Mouse (Mus musculus): ENCODE measurements around the gene Plpp4. TPM values are rescaled to one million over a fixed set of nuclear protein-coding genes. Genes with fewer than 3 reads are reported as not detected.

The Plpp4 gene
- polyA plus RNA-seq, 1 experiment from 2014 or later, result 0.65 TPM

DNA sequence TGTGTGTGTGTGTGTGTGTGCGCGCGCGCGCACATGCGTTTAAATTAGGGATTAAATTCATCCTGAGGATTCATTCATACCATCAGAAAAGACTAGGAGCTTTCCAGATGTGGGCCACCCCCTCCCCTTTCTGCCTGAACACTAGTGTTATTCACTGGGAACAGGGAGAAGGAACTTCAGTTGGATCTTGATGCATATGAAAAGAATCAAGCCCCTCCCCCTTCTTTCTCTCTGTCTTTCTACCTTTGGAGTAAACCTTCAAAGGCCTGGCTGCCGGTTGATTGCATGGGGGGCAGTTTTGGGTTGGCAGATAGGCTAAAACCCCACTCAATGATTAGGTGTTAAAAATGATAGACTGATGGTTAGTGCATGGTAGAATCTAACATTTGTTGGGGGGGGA, 1.5 kb downstream of the Plpp4 start:
- H3K9me3 ChIP-seq (replicated peaks), result no peaks in the 10 kb centered on the region
- H3K4me1 ChIP-seq, result peaks cover 13% of the 10 kb centered on the region
- H3K4me2 ChIP-seq, result no peak overlapping the region
- H3K9ac ChIP-seq, result no peak overlapping the region
- H3K27ac ChIP-seq, result no peak overlapping the region
- 35% methylated on average over 7 of the region's 7 CpGs for WGBS
- ATAC-seq, result no peak
- H3K4me3 ChIP-seq, result no peak overlapping the region
- peaks cover 38% of the 10 kb centered on the region for H3K27me3 ChIP-seq
- no peaks in the 10 kb centered on the region for H3K36me3 ChIP-seq (ENCODE audit: poor library complexity, severe bottlenecking)

DNA sequence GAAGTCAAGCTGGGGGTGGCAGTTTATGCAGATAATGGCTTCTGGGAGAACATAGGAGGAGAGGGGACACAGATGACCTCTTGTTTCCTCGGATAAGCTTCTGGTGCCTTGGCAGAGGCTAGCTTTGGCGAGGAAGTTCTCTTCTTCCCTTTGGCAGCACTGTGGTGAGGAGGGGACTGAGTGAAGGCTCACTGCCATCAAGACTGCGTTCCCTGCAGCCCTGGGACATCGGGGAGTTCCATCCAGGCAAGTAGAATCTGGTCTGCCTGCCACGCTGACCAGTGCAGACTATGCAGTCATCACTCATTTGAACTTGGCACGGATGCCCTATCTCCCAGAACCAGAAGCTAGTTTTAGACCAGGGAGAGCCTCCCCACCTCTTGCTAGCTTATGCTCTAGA, 2.4 kb downstream of the Plpp4 start:
- WGBS, result 89% methylated on average over 6 of the region's 6 CpGs
- no peak overlapping the region for H3K4me2 ChIP-seq
- ATAC-seq, result no peak

DNA sequence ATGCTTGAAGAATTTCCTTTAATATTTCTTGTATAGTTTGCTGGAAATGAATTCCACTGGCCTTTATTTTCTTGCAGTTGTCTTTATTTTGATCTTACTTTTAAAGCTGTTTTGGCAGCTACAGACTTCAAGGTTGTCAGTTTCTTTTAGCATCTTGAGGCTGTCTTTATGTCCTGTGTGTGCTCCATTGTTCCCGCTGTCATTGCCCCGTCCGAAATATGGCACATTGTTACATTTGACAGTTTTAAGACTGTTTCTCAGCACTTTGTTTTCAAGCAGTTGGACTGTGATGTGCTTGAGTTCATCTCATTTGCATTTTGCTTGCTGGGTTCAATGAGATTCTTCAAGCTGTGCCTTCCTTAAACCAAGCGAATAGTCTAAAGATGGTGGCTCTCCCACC, 17.0 kb downstream of the Plpp4 start:
- 65% methylated on average over 4 of the region's 4 CpGs for WGBS
- Histone ChIP-seq H3K4me3 (no peak overlapping the region), H3K9me3 (replicated peaks) (no peaks in the 10 kb centered on the region), H3K9ac (no peak overlapping the region), H3K4me1 (no peaks in the 10 kb centered on the region), H3K36me3 (ENCODE audit: poor library complexity, severe bottlenecking) (no peaks in the 10 kb centered on the region), H3K27ac (no peak overlapping the region), H3K27me3 (no peaks in the 10 kb centered on the region), H3K4me2 (no peak overlapping the region)
- ATAC-seq, result no peak

More for the DNA sequence above, 2.4 kb downstream of the Plpp4 start:
- peaks cover 13% of the 10 kb centered on the region for H3K4me1 ChIP-seq
- H3K9me3 ChIP-seq (replicated peaks), result no peaks in the 10 kb centered on the region
- no peak overlapping the region for H3K27ac ChIP-seq
- no peak overlapping the region for H3K9ac ChIP-seq
- H3K4me3 ChIP-seq, result no peak overlapping the region
- H3K36me3 ChIP-seq (ENCODE audit: poor library complexity, severe bottlenecking), result no peaks in the 10 kb centered on the region
- peaks cover 36% of the 10 kb centered on the region for H3K27me3 ChIP-seq

DNA sequence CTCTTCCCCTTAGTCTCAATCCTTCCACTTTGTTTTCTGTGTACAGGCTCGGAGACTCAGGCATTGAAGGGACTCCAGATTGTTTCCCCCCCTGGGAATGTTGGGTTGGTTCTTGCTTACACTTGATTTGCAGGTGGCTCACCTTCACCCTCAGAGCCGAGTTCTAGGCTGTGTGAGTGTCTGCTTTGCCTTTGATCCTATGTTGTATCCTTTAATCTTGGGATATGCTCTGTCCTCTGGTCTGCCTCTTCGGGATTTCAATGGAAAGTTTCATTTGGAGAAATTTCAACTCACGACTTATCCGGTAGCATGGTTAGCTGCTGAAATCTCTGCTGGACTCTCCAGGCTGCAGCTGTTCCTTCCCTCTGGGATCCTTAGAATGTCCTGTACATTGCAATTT, 17.9 kb downstream of the Plpp4 start:
- Histone ChIP-seq H3K27me3 (no peaks in the 10 kb centered on the region), H3K27ac (no peak overlapping the region), H3K4me2 (no peak overlapping the region), H3K36me3 (ENCODE audit: poor library complexity, severe bottlenecking) (no peaks in the 10 kb centered on the region), H3K9ac (no peak overlapping the region), H3K4me1 (no peaks in the 10 kb centered on the region), H3K9me3 (replicated peaks) (no peaks in the 10 kb centered on the region), H3K4me3 (no peak overlapping the region)
- WGBS, result 87% methylated on average over 5 of the region's 5 CpGs
- no peak for ATAC-seq

DNA sequence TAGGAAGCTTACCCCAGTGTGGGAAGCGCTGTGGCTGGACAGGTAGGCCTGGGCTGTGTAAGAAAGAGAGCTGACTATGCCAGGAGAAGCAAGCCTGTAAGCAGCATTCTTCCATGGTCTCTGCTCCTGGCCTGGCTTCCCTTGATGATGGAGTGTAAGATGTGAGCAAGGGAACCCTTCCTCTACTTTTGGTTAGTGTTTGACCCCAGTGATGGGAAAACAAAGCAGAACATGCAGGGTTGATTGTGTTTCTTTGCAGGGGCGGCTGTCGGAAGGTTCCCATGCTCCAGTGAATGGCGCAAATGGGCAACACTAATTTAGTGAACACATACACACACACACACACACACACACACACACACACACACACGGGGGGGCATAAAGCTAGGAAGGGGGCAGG, 20.9 kb downstream of the Plpp4 start:
- no peaks in the 10 kb centered on the region for H3K27me3 ChIP-seq
- H3K4me1 ChIP-seq, result no peaks in the 10 kb centered on the region
- H3K4me2 ChIP-seq, result no peak overlapping the region
- H3K9ac ChIP-seq, result no peak overlapping the region
- H3K4me3 ChIP-seq, result no peak overlapping the region
- H3K9me3 ChIP-seq (replicated peaks), result no peaks in the 10 kb centered on the region
- WGBS, result 84% methylated on average over 5 of the region's 5 CpGs
- ATAC-seq, result no peak
- no peaks in the 10 kb centered on the region for H3K36me3 ChIP-seq (ENCODE audit: poor library complexity, severe bottlenecking)
- no peak overlapping the region for H3K27ac ChIP-seq

DNA sequence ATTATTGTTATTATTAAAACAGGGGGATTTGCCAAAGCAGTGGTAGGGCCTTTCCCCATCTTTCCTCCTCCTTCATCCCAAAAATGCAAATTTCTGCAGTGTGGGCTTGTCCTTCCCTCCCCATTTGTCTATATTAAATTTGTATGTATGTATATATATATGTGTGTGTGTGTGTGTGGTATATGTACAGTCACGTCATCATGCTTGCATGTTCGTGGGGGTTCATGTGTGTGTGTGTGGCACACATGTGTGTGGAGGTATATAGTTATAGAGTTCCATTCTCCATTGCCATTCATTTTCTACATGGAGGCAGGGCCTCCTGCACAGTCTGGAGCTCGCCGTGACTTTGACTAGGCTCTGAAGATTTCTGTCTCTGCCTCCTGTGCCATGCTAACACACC, 22.0 kb downstream of the Plpp4 start:
- Histone ChIP-seq H3K9me3 (replicated peaks) (no peaks in the 10 kb centered on the region), H3K4me1 (no peaks in the 10 kb centered on the region), H3K27ac (no peak overlapping the region), H3K4me2 (no peak overlapping the region), H3K27me3 (no peaks in the 10 kb centered on the region), H3K9ac (no peak overlapping the region), H3K36me3 (ENCODE audit: poor library complexity, severe bottlenecking) (no peaks in the 10 kb centered on the region), H3K4me3 (no peak overlapping the region)
- 90% methylated on average over 4 of the region's 4 CpGs for WGBS
- ATAC-seq, result no peak

DNA sequence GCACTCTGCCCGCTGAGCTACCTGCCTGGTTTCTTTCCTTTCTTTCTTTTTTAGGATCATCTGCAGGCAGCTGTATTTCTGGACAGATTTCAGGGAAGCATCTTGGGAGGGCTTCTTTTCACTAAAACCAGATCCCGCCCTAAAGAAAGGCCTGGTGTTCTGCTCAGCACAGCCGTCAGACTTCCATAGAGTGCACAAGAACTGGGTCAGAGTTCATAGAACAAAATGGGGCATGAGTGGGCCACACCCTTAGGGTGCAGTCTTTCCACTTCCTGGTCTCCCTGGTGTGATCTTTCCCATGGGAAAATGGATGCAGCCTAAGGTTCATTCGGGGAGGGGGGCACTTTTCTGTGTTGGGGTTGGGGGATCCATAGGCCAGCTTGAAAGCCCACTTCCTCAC, 22.4 kb downstream of the Plpp4 start:
- Histone ChIP-seq H3K27ac (no peak overlapping the region), H3K9ac (no peak overlapping the region), H3K36me3 (ENCODE audit: poor library complexity, severe bottlenecking) (no peaks in the 10 kb centered on the region), H3K4me2 (no peak overlapping the region), H3K4me3 (no peak overlapping the region), H3K9me3 (replicated peaks) (no peaks in the 10 kb centered on the region), H3K27me3 (no peaks in the 10 kb centered on the region), H3K4me1 (no peaks in the 10 kb centered on the region)
- no peak for ATAC-seq
- WGBS, result 74% methylated on average over 4 of the region's 4 CpGs

DNA sequence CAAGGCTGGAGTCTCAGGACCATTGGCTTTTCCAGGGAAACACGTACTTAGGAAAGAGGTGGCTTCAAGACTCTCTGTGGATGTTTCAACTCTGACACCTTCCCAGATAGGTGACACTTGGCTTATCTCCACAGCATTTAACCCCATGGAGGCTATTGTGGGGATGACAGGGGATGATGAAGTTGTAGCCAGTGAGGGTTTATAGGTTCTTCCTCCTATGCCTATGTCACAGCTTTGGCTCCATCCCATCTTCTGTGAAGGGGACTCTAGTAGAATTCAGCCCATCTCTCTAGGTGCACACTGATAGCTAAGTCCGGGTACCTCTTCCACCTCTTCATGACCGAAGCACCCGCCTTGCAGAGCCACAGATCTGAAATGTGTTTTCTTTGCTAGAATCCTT, 25.1 kb downstream of the Plpp4 start:
- H3K9me3 ChIP-seq (replicated peaks), result no peaks in the 10 kb centered on the region
- H3K36me3 ChIP-seq (ENCODE audit: poor library complexity, severe bottlenecking), result no peaks in the 10 kb centered on the region
- H3K4me2 ChIP-seq, result no peak overlapping the region
- H3K4me3 ChIP-seq, result no peak overlapping the region
- ATAC-seq, result no peak
- WGBS, result 95% methylated on average over 4 of the region's 4 CpGs
- H3K27ac ChIP-seq, result no peak overlapping the region
- no peaks in the 10 kb centered on the region for H3K27me3 ChIP-seq
- no peak overlapping the region for H3K9ac ChIP-seq
- no peaks in the 10 kb centered on the region for H3K4me1 ChIP-seq

DNA sequence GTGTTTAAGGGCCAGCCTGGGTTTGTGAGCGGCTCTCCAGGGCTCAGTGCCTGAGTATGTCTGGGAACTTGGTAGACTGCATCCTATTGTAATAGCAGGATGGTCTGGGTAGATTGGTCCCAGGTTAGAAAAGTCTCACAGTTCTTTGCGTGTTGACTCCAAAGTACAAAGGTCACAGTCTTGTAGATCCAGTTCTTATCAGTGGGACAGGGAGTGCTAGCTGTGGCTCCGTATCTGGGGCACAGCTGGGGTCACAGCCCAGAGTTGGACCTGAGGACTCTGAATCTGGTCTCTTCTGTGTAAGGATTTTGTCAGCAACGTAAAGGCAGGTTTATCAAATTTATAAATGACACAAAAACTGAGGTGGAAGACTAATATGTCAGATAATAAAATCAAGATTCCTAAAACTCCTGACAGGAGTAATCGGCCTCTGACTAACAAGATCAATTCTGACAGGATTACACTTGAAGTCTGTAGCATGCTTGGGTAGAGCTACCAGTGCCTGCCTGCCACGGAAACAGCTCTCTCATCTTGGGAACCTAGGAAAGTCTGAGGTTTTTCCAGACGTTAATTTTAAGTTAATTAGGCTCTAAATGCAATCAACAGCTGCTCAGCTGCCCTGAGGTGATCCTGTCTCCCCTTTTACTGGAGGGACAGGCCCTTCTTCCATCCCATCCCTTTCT, 28.5 kb downstream of the Plpp4 start:
- Histone ChIP-seq H3K36me3 (ENCODE audit: poor library complexity, severe bottlenecking) (no peaks in the 10 kb centered on the region), H3K4me1 (no peaks in the 10 kb centered on the region; the same call in 1 of the 2 replicates), H3K4me2 (no peak overlapping the region), H3K4me3 (no peak overlapping the region), H3K27ac (no peak overlapping the region), H3K9me3 (replicated peaks) (no peaks in the 10 kb centered on the region), H3K9ac (no peak overlapping the region), H3K27me3 (no peaks in the 10 kb centered on the region)
- 69% methylated on average over 7 of the region's 7 CpGs for WGBS
- no peak for ATAC-seq

DNA sequence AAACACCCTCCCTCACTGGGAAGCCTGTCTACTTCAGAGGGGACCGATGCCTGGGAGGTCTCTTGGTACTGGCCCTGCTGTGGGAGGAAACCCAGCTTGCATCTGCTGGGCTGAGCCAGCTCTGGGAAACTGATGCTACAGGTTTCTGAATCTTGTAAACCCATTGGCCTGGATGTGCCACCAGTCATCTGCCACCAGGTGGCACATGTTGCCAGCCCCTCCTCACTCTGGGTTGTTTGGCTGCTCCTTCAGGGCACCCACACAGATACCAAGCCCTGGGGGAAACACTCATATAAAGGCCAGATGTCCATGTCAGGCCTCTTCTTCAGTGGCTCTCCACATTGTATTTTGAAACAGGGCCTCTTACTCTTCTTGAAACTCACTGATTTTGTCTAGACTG, 36.4 kb downstream of the Plpp4 start:
- no peaks in the 10 kb centered on the region for H3K9me3 ChIP-seq (replicated peaks)
- no peak for ATAC-seq
- no peaks in the 10 kb centered on the region for H3K36me3 ChIP-seq (ENCODE audit: poor library complexity, severe bottlenecking)
- H3K27me3 ChIP-seq, result no peaks in the 10 kb centered on the region
- no peaks in the 10 kb centered on the region; the same call in 1 of the 2 replicates for H3K4me1 ChIP-seq
- 93% methylated on average over 1 of the region's 1 CpGs for WGBS
- H3K27ac ChIP-seq, result no peak overlapping the region
- no peak overlapping the region for H3K4me3 ChIP-seq
- no peak overlapping the region for H3K4me2 ChIP-seq
- H3K9ac ChIP-seq, result no peak overlapping the region

DNA sequence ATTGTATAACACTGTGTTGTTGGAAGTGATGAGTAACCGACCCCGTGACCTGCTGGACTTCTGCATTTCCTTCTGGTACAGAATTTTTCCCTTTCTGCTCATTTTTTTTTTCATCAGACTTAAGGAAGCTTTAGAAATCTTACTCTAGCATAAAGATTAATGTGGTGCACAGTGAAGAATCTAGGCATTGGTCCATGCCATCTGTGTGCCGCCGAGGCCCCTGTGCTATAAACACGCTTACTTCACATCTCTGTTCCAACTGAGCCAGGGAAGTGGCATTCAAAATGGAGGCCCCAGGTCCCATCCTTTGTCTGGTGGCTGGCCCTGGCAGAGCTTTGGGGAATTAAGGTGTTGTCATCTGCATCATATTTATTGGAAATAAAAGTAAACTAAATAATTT, 44.8 kb downstream of the Plpp4 start:
- no peak overlapping the region for H3K9ac ChIP-seq
- H3K27me3 ChIP-seq, result no peaks in the 10 kb centered on the region
- no peaks in the 10 kb centered on the region for H3K9me3 ChIP-seq (replicated peaks)
- ATAC-seq, result no peak
- 87% methylated on average over 5 of the region's 5 CpGs for WGBS
- no peaks in the 10 kb centered on the region for H3K4me1 ChIP-seq
- no peak overlapping the region for H3K27ac ChIP-seq
- H3K4me2 ChIP-seq, result no peak overlapping the region
- no peaks in the 10 kb centered on the region for H3K36me3 ChIP-seq (ENCODE audit: poor library complexity, severe bottlenecking)
- no peak overlapping the region for H3K4me3 ChIP-seq

DNA sequence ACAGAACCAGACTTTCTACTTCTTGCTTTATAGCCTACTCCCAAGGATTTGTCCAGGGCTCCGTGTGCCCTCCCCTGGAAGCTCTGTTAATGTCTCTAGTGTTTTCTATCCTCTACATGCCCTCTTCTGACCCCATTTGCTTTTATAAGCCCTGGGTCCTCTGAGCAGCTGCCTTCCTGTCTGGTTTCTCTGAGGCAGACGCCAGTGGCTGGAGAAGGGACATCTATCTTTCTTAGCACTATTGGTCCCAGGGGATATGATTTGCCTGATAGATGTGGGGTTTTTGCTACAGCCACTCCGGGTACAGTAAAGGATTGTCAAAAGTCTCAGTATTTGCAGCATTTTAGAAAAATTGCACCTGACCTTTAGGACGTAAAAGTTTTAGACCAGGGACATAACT, 46.5 kb downstream of the Plpp4 start:
- Histone ChIP-seq H3K36me3 (ENCODE audit: poor library complexity, severe bottlenecking) (no peaks in the 10 kb centered on the region), H3K4me3 (no peak overlapping the region), H3K4me2 (no peak overlapping the region), H3K4me1 (peaks cover 6% of the 10 kb centered on the region), H3K9me3 (replicated peaks) (no peaks in the 10 kb centered on the region), H3K9ac (no peak overlapping the region), H3K27me3 (no peaks in the 10 kb centered on the region), H3K27ac (no peak overlapping the region)
- ATAC-seq, result no peak
- 92% methylated on average over 4 of the region's 4 CpGs for WGBS
